Mouse (Mus musculus): ENCODE measurements around the gene Gm1043. TPM values are rescaled to one million over a fixed set of nuclear protein-coding genes. Genes with fewer than 3 reads are reported as not detected.
A peak's percentile ranks its signal among the peaks of the same experiment; 100 is the strongest.

Gene Gm1043
- total and polyA plus RNA-seq, 2 experiments from 2014 or later: 1.4 to 22.1 TPM

DNA sequence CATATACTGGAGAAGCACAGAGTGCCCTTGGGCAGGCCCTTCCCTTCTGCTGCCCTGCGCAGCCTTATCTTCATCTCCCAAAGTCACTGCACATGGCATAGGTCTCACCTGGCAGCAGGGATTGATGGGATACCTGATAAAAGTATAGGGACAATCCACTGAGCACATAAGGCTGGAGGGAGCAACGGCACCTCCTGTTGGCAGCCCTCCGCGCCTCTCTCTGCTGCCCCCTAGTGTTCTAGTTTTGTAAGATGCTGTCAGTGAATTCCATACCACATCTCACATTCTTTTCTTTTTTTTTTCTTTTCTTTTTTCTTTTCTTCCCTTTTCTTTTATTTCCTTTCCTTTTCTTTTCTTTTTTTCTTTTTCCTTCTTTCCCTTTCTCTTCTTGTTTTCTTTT lies 62.4 kb downstream of the Gm1043 start:
- WGBS: 20% methylated on average over 4 of the region's 4 CpGs
- ATAC-seq: peak; percentile 66

DNA sequence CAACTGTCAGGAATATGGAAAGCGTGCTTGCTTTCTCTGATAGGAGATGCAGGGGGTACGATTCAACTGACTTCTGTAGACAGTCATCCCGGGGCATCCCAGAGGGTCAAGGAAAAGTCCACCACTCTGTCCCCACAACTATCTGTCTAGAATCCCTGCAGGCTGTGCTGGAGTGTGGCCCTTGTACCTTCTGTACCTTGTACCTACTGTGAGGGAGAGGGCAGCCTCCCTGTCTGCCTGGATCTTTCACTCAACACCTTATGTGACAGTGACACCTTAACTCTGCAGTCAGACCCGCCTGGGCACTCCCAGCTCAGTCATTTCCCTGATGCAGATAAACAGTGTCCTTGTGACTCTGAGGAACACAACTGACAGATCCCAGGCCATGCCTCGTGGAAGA lies 65.5 kb downstream of the Gm1043 start:
- DNase-seq: no peak
- 85% methylated on average over 5 of the region's 5 CpGs for WGBS
- Histone ChIP-seq H3K27me3 (ENCODE audit: insufficient read depth, low read length) (no peaks in the 10 kb centered on the region; the same call in 1 of the 2 replicates), H3K9me3 (ENCODE audit: low read length) (no peaks in the 10 kb centered on the region), H3K36me3 (ENCODE audit: insufficient read depth) (peaks cover 13% of the 10 kb centered on the region), H3K4me3 (ENCODE audit: low read depth, low read length) (no peak overlapping the region), H3K9ac (no peak overlapping the region), H3K4me1 (ENCODE audit: insufficient read depth) (no peaks in the 10 kb centered on the region), H3K27ac (ENCODE audit: low read depth, low read length) (no peak overlapping the region), H3K4me2 (ENCODE audit: low read depth) (no peak overlapping the region)
- no peak for TF ChIP-seq CTCF (IDR thresholded peaks at IDR 0.05; ENCODE audit: low read depth)
- ATAC-seq: no peak

More for the DNA sequence above, 62.4 kb downstream of the Gm1043 start:
- Histone ChIP-seq H3K4me2 (ENCODE audit: low read depth) (no peak overlapping the region), H3K27me3 (ENCODE audit: insufficient read depth, low read length) (no peaks in the 10 kb centered on the region), H3K36me3 (ENCODE audit: insufficient read depth) (peaks cover 17% of the 10 kb centered on the region), H3K4me3 (ENCODE audit: low read depth, low read length) (no peak overlapping the region), H3K4me1 (ENCODE audit: insufficient read depth) (no peaks in the 10 kb centered on the region), H3K9ac (no peak overlapping the region), H3K9me3 (ENCODE audit: low read length) (no peaks in the 10 kb centered on the region), H3K27ac (ENCODE audit: low read depth, low read length) (no peak overlapping the region)
- peak; percentile 79 for DNase-seq
- TF ChIP-seq CTCF (IDR thresholded peaks at IDR 0.05; ENCODE audit: low read depth): peak; percentile 92

DNA sequence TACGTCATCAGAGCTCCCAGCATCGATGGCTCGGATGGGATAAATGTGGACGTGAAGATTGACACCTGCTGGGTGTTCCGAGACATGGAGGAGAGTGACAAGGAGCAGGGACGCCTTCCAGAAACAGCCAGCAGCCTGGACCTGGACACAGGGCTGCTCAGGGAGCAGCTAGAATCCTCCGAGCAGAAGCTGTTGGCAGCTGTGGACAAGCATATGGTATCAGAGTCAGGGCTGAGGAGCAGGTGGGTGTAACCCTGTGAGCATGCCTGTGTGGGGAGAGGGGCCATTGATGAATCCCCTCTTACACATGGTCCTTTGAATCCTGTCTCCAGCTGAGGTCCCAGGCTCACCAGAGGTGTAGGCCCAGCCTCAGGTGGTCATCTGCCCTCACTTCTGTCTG lies 69.3 kb downstream of the Gm1043 start:
- DNase-seq (no peak), ATAC-seq (no peak)
- TF ChIP-seq CTCF (IDR thresholded peaks at IDR 0.05; ENCODE audit: low read depth): no peak
- H3K9me3 ChIP-seq (ENCODE audit: low read length): no peaks in the 10 kb centered on the region
- no peak overlapping the region for H3K4me2 ChIP-seq (ENCODE audit: low read depth)
- H3K27ac ChIP-seq (ENCODE audit: low read depth, low read length): no peak overlapping the region
- H3K9ac ChIP-seq: no peak overlapping the region
- H3K4me3 ChIP-seq (ENCODE audit: low read depth, low read length): no peak overlapping the region
- no peaks in the 10 kb centered on the region; the same call in 1 of the 2 replicates for H3K27me3 ChIP-seq (ENCODE audit: insufficient read depth, low read length)
- peaks cover 8% of the 10 kb centered on the region for H3K36me3 ChIP-seq (ENCODE audit: insufficient read depth)
- H3K4me1 ChIP-seq (ENCODE audit: insufficient read depth): no peaks in the 10 kb centered on the region
- WGBS: 82% methylated on average over 7 of the region's 7 CpGs

DNA sequence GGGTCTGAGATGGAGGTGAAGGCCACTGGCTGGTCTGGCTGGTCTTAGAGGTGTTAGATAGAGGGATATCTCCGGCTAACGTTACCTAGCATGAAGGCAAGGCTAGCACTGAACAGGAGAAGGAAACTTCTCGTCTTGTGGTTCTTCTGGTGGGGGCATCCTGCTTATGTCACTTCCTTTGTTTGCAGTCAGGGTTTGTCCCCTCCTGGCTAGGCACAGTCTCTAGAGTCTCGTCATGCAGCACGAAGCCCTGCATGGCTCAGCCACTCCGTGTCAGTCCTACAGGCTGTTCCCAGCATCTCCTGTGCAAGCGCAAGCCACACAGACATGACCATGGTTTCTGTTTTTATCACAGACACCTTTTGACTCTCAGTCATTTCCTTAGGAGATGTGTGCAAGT lies 73.2 kb downstream of the Gm1043 start:
- Histone ChIP-seq H3K4me2 (ENCODE audit: low read depth) (no peak overlapping the region), H3K36me3 (ENCODE audit: insufficient read depth) (no peaks in the 10 kb centered on the region), H3K27ac (ENCODE audit: low read depth, low read length) (no peak overlapping the region), H3K27me3 (ENCODE audit: insufficient read depth, low read length) (peaks cover 7% of the 10 kb centered on the region), H3K9me3 (ENCODE audit: low read length) (no peaks in the 10 kb centered on the region), H3K9ac (no peak overlapping the region), H3K4me3 (ENCODE audit: low read depth, low read length) (no peak overlapping the region), H3K4me1 (ENCODE audit: insufficient read depth) (no peaks in the 10 kb centered on the region)
- WGBS: 83% methylated on average over 7 of the region's 7 CpGs
- no peak for DNase-seq
- TF ChIP-seq CTCF (IDR thresholded peaks at IDR 0.05; ENCODE audit: low read depth): no peak
- no peak for ATAC-seq

DNA sequence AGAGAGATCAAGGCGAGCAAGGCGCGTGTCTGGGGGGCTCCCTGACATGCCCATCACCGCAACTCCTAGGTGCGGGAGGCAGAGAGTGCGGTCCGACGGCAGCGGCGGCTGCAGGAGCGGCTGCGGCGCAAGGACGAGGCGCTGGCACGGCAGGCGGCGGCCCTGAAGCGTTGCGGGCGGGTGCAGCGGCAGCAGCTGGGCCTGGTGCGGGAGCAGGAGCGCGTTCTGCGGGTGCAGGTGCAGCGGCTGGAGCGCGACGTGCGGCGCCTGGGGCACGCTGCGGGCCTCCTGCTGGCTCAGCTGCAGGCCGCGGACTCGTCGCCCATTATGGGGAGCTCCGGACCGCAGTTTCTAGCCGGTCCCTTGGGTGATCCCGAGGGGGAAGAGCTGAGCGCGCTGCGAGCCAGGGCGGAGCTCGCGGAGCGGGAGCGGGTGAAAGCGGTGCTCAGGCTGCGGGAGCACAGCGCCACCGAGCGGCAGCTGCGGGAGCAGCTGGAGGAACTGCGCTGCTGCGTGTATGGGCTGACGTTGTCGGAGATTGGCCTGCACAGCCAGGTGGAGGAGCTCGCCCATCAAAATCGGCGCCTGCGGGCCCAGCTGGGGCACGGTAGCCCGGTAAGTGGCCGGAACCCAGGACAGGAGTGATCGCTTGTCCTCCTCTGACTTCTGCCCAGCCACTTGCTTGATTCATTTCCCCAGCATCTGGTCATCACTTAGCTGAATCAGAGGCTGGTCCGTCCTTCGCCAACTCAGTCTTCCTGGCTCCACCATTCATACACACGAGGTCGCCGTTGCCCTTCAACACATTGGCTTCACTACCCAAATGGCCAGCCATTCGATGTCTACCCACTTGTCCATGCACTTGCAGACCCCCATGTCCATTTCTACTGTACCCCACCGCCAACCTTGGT lies 78.0 kb downstream of the Gm1043 start:
- H3K9me3 ChIP-seq (ENCODE audit: low read length): no peaks in the 10 kb centered on the region
- WGBS: 5% methylated on average over 73 of the region's 75 CpGs
- no peaks in the 10 kb centered on the region for H3K4me1 ChIP-seq (ENCODE audit: insufficient read depth)
- DNase-seq: peak; percentile 93
- H3K4me2 ChIP-seq (ENCODE audit: low read depth): peak overlapping the region; percentile 68
- H3K36me3 ChIP-seq (ENCODE audit: insufficient read depth): no peaks in the 10 kb centered on the region
- peak overlapping the region; percentile 56 for H3K9ac ChIP-seq
- ATAC-seq: peak; percentile 96
- H3K27me3 ChIP-seq (ENCODE audit: insufficient read depth, low read length): peaks cover 20% of the 10 kb centered on the region
- peak overlapping the region; percentile 46 for H3K4me3 ChIP-seq (ENCODE audit: low read depth, low read length)
- TF ChIP-seq CTCF (IDR thresholded peaks at IDR 0.05; ENCODE audit: low read depth): peak; percentile 94
- H3K27ac ChIP-seq (ENCODE audit: low read depth, low read length): no peak overlapping the region

DNA sequence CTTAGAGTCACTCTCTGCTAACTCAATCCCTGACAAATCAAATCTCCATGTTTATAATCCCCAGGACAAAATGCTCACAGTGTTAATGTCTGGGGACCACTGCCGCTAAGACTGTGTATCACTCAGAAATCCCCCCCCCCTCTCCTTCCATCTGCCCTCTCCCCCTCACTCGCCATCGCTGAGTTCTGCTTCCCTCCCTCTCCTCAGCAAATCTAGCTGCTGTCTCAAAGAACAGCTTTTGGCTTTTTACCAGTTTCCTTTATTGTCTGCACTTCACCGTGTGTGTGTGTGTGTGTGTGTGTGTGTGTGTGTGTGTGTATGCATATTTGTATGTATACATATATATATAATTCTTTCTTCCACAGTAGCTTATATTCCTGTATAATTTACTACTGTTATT lies 91.3 kb downstream of the Gm1043 start:
- peak; percentile 52; the same call in 1 of the 2 replicates for ATAC-seq
- H3K4me2 ChIP-seq (ENCODE audit: low read depth): no peak overlapping the region

DNA sequence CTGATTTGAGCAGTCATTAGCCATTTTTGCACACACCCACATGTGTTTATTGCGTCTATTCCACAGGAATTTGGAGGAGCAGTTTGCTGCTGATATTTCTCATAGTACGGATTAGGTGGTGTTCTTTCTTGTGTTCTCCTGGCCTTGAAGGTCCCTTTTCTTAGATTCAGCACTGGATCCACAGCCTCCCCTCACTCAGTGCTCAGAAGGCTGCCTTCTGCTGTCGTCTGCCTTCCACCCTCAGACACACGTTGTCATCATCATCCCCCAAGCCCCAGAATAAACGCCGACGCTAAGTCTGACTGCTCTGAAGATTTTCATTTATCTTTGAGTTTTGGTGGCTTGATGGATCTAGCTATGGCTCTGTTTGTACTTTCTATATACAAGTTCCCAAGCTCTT lies 91.9 kb downstream of the Gm1043 start:
- no peaks in the 10 kb centered on the region for H3K36me3 ChIP-seq (ENCODE audit: insufficient read depth)
- ATAC-seq: peak; percentile 49
- H3K4me1 ChIP-seq (ENCODE audit: insufficient read depth): no peaks in the 10 kb centered on the region
- peak overlapping the region; percentile 67; the same call in 1 of the 2 replicates for H3K27ac ChIP-seq (ENCODE audit: low read depth, low read length)
- H3K9me3 ChIP-seq (ENCODE audit: low read length): no peaks in the 10 kb centered on the region
- TF ChIP-seq CTCF (IDR thresholded peaks at IDR 0.05; ENCODE audit: low read depth): no peak
- 50% methylated on average over 7 of the region's 7 CpGs for WGBS
- peak; percentile 49 for DNase-seq
- H3K27me3 ChIP-seq (ENCODE audit: insufficient read depth, low read length): no peaks in the 10 kb centered on the region
- no peak overlapping the region for H3K4me2 ChIP-seq (ENCODE audit: low read depth)
- no peak overlapping the region for H3K9ac ChIP-seq
- no peak overlapping the region for H3K4me3 ChIP-seq (ENCODE audit: low read depth, low read length)

More for the DNA sequence above, 91.3 kb downstream of the Gm1043 start:
- H3K9me3 ChIP-seq (ENCODE audit: low read length): no peaks in the 10 kb centered on the region
- no peaks in the 10 kb centered on the region for H3K36me3 ChIP-seq (ENCODE audit: insufficient read depth)
- H3K27me3 ChIP-seq (ENCODE audit: insufficient read depth, low read length): no peaks in the 10 kb centered on the region
- WGBS: 13% methylated on average over 4 of the region's 4 CpGs
- H3K4me3 ChIP-seq (ENCODE audit: low read depth, low read length): no peak overlapping the region
- peak overlapping the region; percentile 40; the same call in 1 of the 2 replicates for H3K27ac ChIP-seq (ENCODE audit: low read depth, low read length)
- no peak overlapping the region for H3K9ac ChIP-seq
- DNase-seq: no peak
- TF ChIP-seq CTCF (IDR thresholded peaks at IDR 0.05; ENCODE audit: low read depth): no peak
- no peaks in the 10 kb centered on the region for H3K4me1 ChIP-seq (ENCODE audit: insufficient read depth)
